Mouse (Mus musculus) C2C12 (cell line): Measurements from ENCODE around the gene Fyn.

Experiments used
- CEBPB ChIP-seq: IDR thresholded peaks from one replicate; pipeline ENCODE4 v1.6.1; 2011; ENCODE audit warnings: low read depth, mild to moderate bottlenecking, control low read depth, moderate library complexity
- CTCF ChIP-seq: IDR thresholded peaks from one replicate; pipeline ENCODE4 v1.5.1; 2011; ENCODE audit not compliant: control insufficient read depth, insufficient read depth, insufficient read length
- MAX ChIP-seq: IDR thresholded peaks from one replicate; pipeline ENCODE4 v1.6.1; 2011; ENCODE audit warnings: mild to moderate bottlenecking, control low read depth
- MYOD1 ChIP-seq: IDR thresholded peaks from one replicate; pipeline ENCODE4 v1.6.1; 2011; ENCODE audit warnings: low read depth; ENCODE audit not compliant: control insufficient read depth, insufficient read length
- MYOG ChIP-seq: IDR thresholded peaks from one replicate; pipeline ENCODE4 v1.6.1; 2011; ENCODE audit not compliant: control insufficient read depth, insufficient read length; ENCODE audit errors: extremely low read depth
- USF1 ChIP-seq: IDR thresholded peaks from one replicate; pipeline ENCODE4 v1.6.1; 2011; ENCODE audit warnings: low read depth, mild to moderate bottlenecking, control low read depth, moderate library complexity

GRCm38 (mm10) chr10:39368572-39369135 is at the start of gene Fyn:
- TF ChIP-seq CTCF (no peak), CEBPB (no peak), MYOG (no peak), MYOD1 (no peak), USF1 (no peak), MAX (no peak)
